Mouse (Mus musculus) midbrain, embryonic 15.5 days (tissue): ENCODE measurements at regions not wholly inside any gene's neighbourhood (a gene's known extent, or its start where the extent isn't known, plus 50 kb on each side); places are given as distances from the start of the nearest gene placed in this dataset.

Experiments
- ATAC-seq: fragments of 200-750 bp; cut with Nextera tagmentation; replicated peaks from 2 replicates; pipeline ENCODE4 v1.8.0; 2017; ENCODE audit warnings: moderate TSS enrichment
- H3K27ac ChIP-seq: fragments of 300-500 bp; sonication (generic); 2 replicates; pipeline ENCODE4 v1.5.1; 2015; ENCODE audit warnings: mild to moderate bottlenecking, inconsistent platforms
- H3K27me3 ChIP-seq: fragments of 300-500 bp; sonication (generic); replicated peaks from 2 replicates; pipeline ENCODE4 v1.6.1; 2015; ENCODE audit warnings: inconsistent platforms
- H3K36me3 ChIP-seq: fragments of 300-500 bp; sonication (generic); replicated peaks from 2 replicates; pipeline ENCODE4 v1.6.1; 2015; ENCODE audit warnings: inconsistent platforms
- H3K4me1 ChIP-seq: fragments of 300-500 bp; sonication (generic); 2 replicates; pipeline ENCODE4 v1.6.1; 2015; ENCODE audit warnings: inconsistent platforms
- H3K4me2 ChIP-seq: fragments of 300-500 bp; sonication (generic); 2 replicates; pipeline ENCODE4 v1.6.1; 2015; ENCODE audit warnings: inconsistent platforms, mild to moderate bottlenecking, moderate library complexity
- H3K4me3 ChIP-seq: fragments of 300-500 bp; sonication (generic); 2 replicates; pipeline ENCODE4 v1.5.1; 2015; ENCODE audit warnings: mild to moderate bottlenecking, inconsistent platforms
- H3K9ac ChIP-seq: fragments of 300-500 bp; sonication (generic); 2 replicates; pipeline ENCODE4 v1.6.1; 2015; ENCODE audit warnings: mild to moderate bottlenecking, inconsistent platforms
- H3K9me3 ChIP-seq: fragments of 300-500 bp; sonication (generic); 2 replicates; pipeline ENCODE4 v1.6.1; 2016; ENCODE audit warnings: inconsistent platforms
- WGBS: fragments of 180-500 bp; shearing (Covaris S2); methylation state at CpG from one replicate; pipeline ENCODE4 v1.1.7; 2015; ENCODE audit warnings: mixed read lengths; 5-methylcytosine and 5-hydroxymethylcytosine counted together

- peaks cover 8% of the 10 kb centered on the region; the same call in 1 of the 2 replicates for H3K4me1 ChIP-seq
- 0 out of 2 replicates have a peak overlapping the region, but pooled peaks have one; percentile 15 for H3K27ac ChIP-seq
- H3K36me3 ChIP-seq, result no peaks in the 10 kb centered on the region
- 0 out of 2 replicates have a peak, but pooled peaks have one; percentile 50 for ATAC-seq
- 10% methylated on average over 4 of the region's 4 CpGs for WGBS
- H3K9ac ChIP-seq, result no peak overlapping the region
- H3K9me3 ChIP-seq, result no peaks in the 10 kb centered on the region
- no peak overlapping the region for H3K4me3 ChIP-seq
- H3K27me3 ChIP-seq, result no peaks in the 10 kb centered on the region
- H3K4me2 ChIP-seq, result no peak overlapping the region
Observed at GRCm38 (mm10) chr19:18101423-18102341, 264.2 kb upstream of the Pcsk5 start.

GRCm38 (mm10) chr19:18083312-18083711, 245.9 kb upstream of the Pcsk5 start:
- no peak; the same call in 1 of the 2 replicates for ATAC-seq
- 74% methylated on average over 6 of the region's 6 CpGs for WGBS
- no peak overlapping the region for H3K4me2 ChIP-seq
- H3K27me3 ChIP-seq, result no peaks in the 10 kb centered on the region
- no peak overlapping the region for H3K9ac ChIP-seq
- no peaks in the 10 kb centered on the region for H3K36me3 ChIP-seq
- H3K9me3 ChIP-seq, result no peaks in the 10 kb centered on the region
- no peaks in the 10 kb centered on the region for H3K4me1 ChIP-seq
- H3K27ac ChIP-seq, result no peak overlapping the region
- H3K4me3 ChIP-seq, result no peak overlapping the region

GRCm38 (mm10) chr19:18068919-18069318, 231.5 kb upstream of the Pcsk5 start:
- no peaks in the 10 kb centered on the region for H3K36me3 ChIP-seq
- no peak overlapping the region for H3K9ac ChIP-seq
- H3K4me1 ChIP-seq, result no peaks in the 10 kb centered on the region
- no peaks in the 10 kb centered on the region for H3K9me3 ChIP-seq
- H3K27me3 ChIP-seq, result no peaks in the 10 kb centered on the region
- no peak overlapping the region for H3K27ac ChIP-seq
- no peak overlapping the region for H3K4me3 ChIP-seq
- H3K4me2 ChIP-seq, result no peak overlapping the region
- ATAC-seq, result no peak
- 61% methylated on average over 5 of the region's 5 CpGs for WGBS

- Histone ChIP-seq H3K4me1 (no peaks in the 10 kb centered on the region), H3K27me3 (no peaks in the 10 kb centered on the region), H3K36me3 (no peaks in the 10 kb centered on the region), H3K4me2 (no peak overlapping the region), H3K27ac (no peak overlapping the region), H3K9ac (no peak overlapping the region), H3K9me3 (no peaks in the 10 kb centered on the region), H3K4me3 (no peak overlapping the region)
- WGBS, result 89% methylated on average over 8 of the region's 8 CpGs
- no peak for ATAC-seq
Observed at GRCm38 (mm10) chr19:18067855-18068494, 230.5 kb upstream of the Pcsk5 start.

- no peaks in the 10 kb centered on the region for H3K9me3 ChIP-seq
- no peak overlapping the region for H3K4me2 ChIP-seq
- H3K36me3 ChIP-seq, result no peaks in the 10 kb centered on the region
- 75% methylated on average over 7 of the region's 7 CpGs for WGBS
- H3K9ac ChIP-seq, result no peak overlapping the region
- H3K4me3 ChIP-seq, result no peak overlapping the region
- H3K4me1 ChIP-seq, result no peaks in the 10 kb centered on the region
- no peak for ATAC-seq
- H3K27me3 ChIP-seq, result no peaks in the 10 kb centered on the region
- H3K27ac ChIP-seq, result no peak overlapping the region
Observed at GRCm38 (mm10) chr19:18057256-18057890, 219.9 kb upstream of the Pcsk5 start.

GRCm38 (mm10) chr19:18056414-18057254, 219.2 kb upstream of the Pcsk5 start:
- 56% methylated on average over 21 of the region's 21 CpGs for WGBS
- no peak overlapping the region for H3K4me2 ChIP-seq
- no peak overlapping the region for H3K27ac ChIP-seq
- no peaks in the 10 kb centered on the region for H3K4me1 ChIP-seq
- no peaks in the 10 kb centered on the region for H3K27me3 ChIP-seq
- no peaks in the 10 kb centered on the region for H3K36me3 ChIP-seq
- H3K9me3 ChIP-seq, result no peaks in the 10 kb centered on the region
- H3K9ac ChIP-seq, result no peak overlapping the region
- no peak; the same call in 1 of the 2 replicates for ATAC-seq
- no peak overlapping the region for H3K4me3 ChIP-seq

- H3K4me2 ChIP-seq, result no peak overlapping the region
- no peak overlapping the region for H3K27ac ChIP-seq
- no peaks in the 10 kb centered on the region for H3K36me3 ChIP-seq
- no peak for ATAC-seq
- H3K9ac ChIP-seq, result no peak overlapping the region
- no peak overlapping the region for H3K4me3 ChIP-seq
- no peaks in the 10 kb centered on the region for H3K9me3 ChIP-seq
- H3K4me1 ChIP-seq, result no peaks in the 10 kb centered on the region
- no peaks in the 10 kb centered on the region for H3K27me3 ChIP-seq
- 80% methylated on average over 2 of the region's 2 CpGs for WGBS
Observed at GRCm38 (mm10) chr19:18050353-18050752, 212.9 kb upstream of the Pcsk5 start.

- ATAC-seq, result no peak
- H3K4me1 ChIP-seq, result no peaks in the 10 kb centered on the region
- no peak overlapping the region for H3K27ac ChIP-seq
- no peaks in the 10 kb centered on the region for H3K9me3 ChIP-seq
- no peaks in the 10 kb centered on the region for H3K36me3 ChIP-seq
- whole genome bisulfite sequencing, result 91% methylated on average over 1 of the region's 1 CpGs
- H3K9ac ChIP-seq, result no peak overlapping the region
- H3K4me3 ChIP-seq, result no peak overlapping the region
- no peaks in the 10 kb centered on the region for H3K27me3 ChIP-seq
- H3K4me2 ChIP-seq, result no peak overlapping the region
Observed at GRCm38 (mm10) chr19:18034225-18034624, 196.8 kb upstream of the Pcsk5 start.

- Histone ChIP-seq H3K9ac (no peak overlapping the region), H3K27me3 (no peaks in the 10 kb centered on the region), H3K9me3 (no peaks in the 10 kb centered on the region), H3K27ac (no peak overlapping the region), H3K36me3 (no peaks in the 10 kb centered on the region), H3K4me3 (no peak overlapping the region), H3K4me1 (no peaks in the 10 kb centered on the region), H3K4me2 (no peak overlapping the region)
- no peak for ATAC-seq
- 71% methylated on average over 5 of the region's 5 CpGs for WGBS
Observed at GRCm38 (mm10) chr19:18033599-18033998, 196.2 kb upstream of the Pcsk5 start.

GRCm38 (mm10) chr19:18025877-18026276, 188.4 kb upstream of the Pcsk5 start:
- H3K4me1 ChIP-seq, result no peaks in the 10 kb centered on the region
- no peak overlapping the region for H3K4me2 ChIP-seq
- H3K27ac ChIP-seq, result no peak overlapping the region
- H3K4me3 ChIP-seq, result no peak overlapping the region
- no peaks in the 10 kb centered on the region for H3K27me3 ChIP-seq
- 84% methylated on average over 4 of the region's 4 CpGs for WGBS
- H3K9ac ChIP-seq, result no peak overlapping the region
- no peaks in the 10 kb centered on the region for H3K9me3 ChIP-seq
- no peak for ATAC-seq
- no peaks in the 10 kb centered on the region for H3K36me3 ChIP-seq

- Histone ChIP-seq H3K4me3 (no peak overlapping the region), H3K4me2 (no peak overlapping the region), H3K4me1 (no peaks in the 10 kb centered on the region), H3K27me3 (no peaks in the 10 kb centered on the region), H3K9ac (no peak overlapping the region), H3K36me3 (no peaks in the 10 kb centered on the region), H3K9me3 (no peaks in the 10 kb centered on the region), H3K27ac (no peak overlapping the region)
- WGBS, result 79% methylated on average over 2 of the region's 2 CpGs
- ATAC-seq, result no peak
Observed at GRCm38 (mm10) chr19:18020351-18020750, 182.9 kb upstream of the Pcsk5 start.

- Histone ChIP-seq H3K9ac (no peak overlapping the region), H3K27me3 (no peaks in the 10 kb centered on the region), H3K27ac (no peak overlapping the region), H3K4me3 (no peak overlapping the region), H3K36me3 (no peaks in the 10 kb centered on the region), H3K4me2 (no peak overlapping the region), H3K4me1 (no peaks in the 10 kb centered on the region), H3K9me3 (no peaks in the 10 kb centered on the region)
- ATAC-seq, result no peak
- WGBS, result 87% methylated on average over 1 of the region's 1 CpGs
Observed at GRCm38 (mm10) chr19:18015371-18015770, 177.9 kb upstream of the Pcsk5 start.
